Mouse (Mus musculus): Measurements from ENCODE around the gene Fosl2.
A peak's percentile ranks its signal among the peaks of the same experiment; 100 is the strongest.

Fosl2 gene

GRCm38 (mm10) chr5:32182885-32183629, 47.5 kb downstream of the Fosl2 start:
- peak; percentile 5 to 8 for DNase-seq

GRCm38 (mm10) chr5:32187717-32188116, 52.1 kb downstream of the Fosl2 start:
- no peak for DNase-seq

GRCm38 (mm10) chr5:32191259-32191658, 55.7 kb downstream of the Fosl2 start:
- DNase-seq = no peak

GRCm38 (mm10) chr5:32192016-32192845, 56.6 kb downstream of the Fosl2 start:
- no peak for DNase-seq

- DNase-seq = no peak
Observed at GRCm38 (mm10) chr5:32194236-32194635, 58.6 kb downstream of the Fosl2 start.

- peak; percentile 20 to 25 for DNase-seq
Observed at GRCm38 (mm10) chr5:32195857-32196609, 60.4 kb downstream of the Fosl2 start.

GRCm38 (mm10) chr5:32197698-32198097, 62.1 kb downstream of the Fosl2 start:
- peak; percentile 86 to 96 for DNase-seq

- no peak for DNase-seq
Observed at GRCm38 (mm10) chr5:32199136-32199535, 63.5 kb downstream of the Fosl2 start.

GRCm38 (mm10) chr5:32199594-32199993, 64.0 kb downstream of the Fosl2 start:
- no peak for DNase-seq

- no peak for DNase-seq
Observed at GRCm38 (mm10) chr5:32204653-32205052, 69.1 kb downstream of the Fosl2 start.

GRCm38 (mm10) chr5:32206726-32207125, 71.1 kb downstream of the Fosl2 start:
- peak in 1 of 2 experiments; percentile 15 for DNase-seq
